Mouse (Mus musculus) bone marrow, adult 2 months (tissue): ENCODE measurements around the gene Sec22b.

Experiments
- CTCF ChIP-seq: fragments of 200-500 bp; IDR thresholded peaks from 2 replicates; pipeline ENCODE4 v1.5.1; 2011; ENCODE audit warnings: low read length, control low read depth; ENCODE audit not compliant: control insufficient read depth, insufficient read depth
- POLR2A ChIP-seq: fragments of 200-500 bp; IDR thresholded peaks from 2 replicates; pipeline ENCODE4 v1.6.1; 2011; ENCODE audit warnings: low read depth, mild to moderate bottlenecking, control low read depth, low read length, borderline replicate concordance; ENCODE audit not compliant: control insufficient read depth

DNA sequence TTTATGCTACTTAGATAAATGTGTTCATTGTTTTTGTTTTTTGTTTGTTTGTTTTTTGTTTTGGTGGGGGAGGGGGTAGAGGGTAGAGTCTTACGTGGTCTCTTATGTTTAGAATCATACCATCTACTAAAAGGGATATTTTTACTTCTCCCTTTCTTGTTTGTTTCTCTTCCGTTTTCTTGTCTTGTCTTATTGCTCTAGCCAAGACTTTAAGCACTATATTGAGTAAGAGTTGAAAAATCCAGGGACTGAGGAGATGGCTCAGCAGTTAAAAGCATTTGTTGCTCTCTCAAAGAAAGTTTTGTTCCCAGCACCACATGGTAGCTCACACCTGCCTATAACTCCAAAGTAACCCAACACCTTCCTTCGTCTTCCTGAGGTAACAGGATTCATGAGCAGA lies 50.1 kb downstream of the Sec22b start:
- TF ChIP-seq POLR2A: no peak
- TF ChIP-seq CTCF: no peak
